Mouse (Mus musculus): ENCODE measurements around the gene Fxr2.

- TF ChIP-seq CTCF (IDR thresholded peaks at IDR 0.05; ENCODE audit: extremely low read depth, insufficient read length, insufficient replicate concordance, low read depth, low read length) (no peak), POLR2A (IDR thresholded peaks at IDR 0.05; ENCODE audit: low read depth, low read length) (no peak)
Observed at GRCm38 (mm10) chr11:69635471-69635870, 2.7 kb downstream of the Fxr2 start.

Data from small intestine, adult 2 months (tissue).